19 mouse cellular contexts compared by ENCODE assay signal in genomic region chr1:41908001-41908807, GRCm38 (mm10).
DNase-seq lines count a peak whose midpoint lies in the region; ATAC-seq lines count a peak whose summit lies in the region.
"Had no signal": no experiment of that assay in that cellular context is flagged by ENCODE, and none has a peak within 500 bp of the region (broad histone marks: within the 10 kb centered on the region; RNA-seq: fewer than 3 reads in every experiment).

No protein-coding gene starts in this region.

- H3K4me3 ChIP-seq in megakaryocyte, embryonic 14.5 days (replicated peaks), result peak overlapping the region; percentile 4
- H3K4me3 ChIP-seq: embryonic facial prominence, embryonic 10.5 days; embryonic facial prominence, embryonic 12.5 days; forebrain, embryonic 10.5 days; forebrain, embryonic 12.5 days had no signal

- no peaks in the 10 kb centered on the region for H3K36me3 ChIP-seq in megakaryocyte, embryonic 14.5 days (replicated peaks; ENCODE audit: low read length)
- H3K36me3 ChIP-seq: embryonic facial prominence, embryonic 10.5 days; embryonic facial prominence, embryonic 12.5 days; forebrain, embryonic 10.5 days; forebrain, embryonic 12.5 days had no signal

- peak; percentile 93 for DNase-seq in fat pad, adult 2 months (ENCODE audit: extremely low read depth, low read depth, low spot score)
- DNase-seq in gonadal fat pad, adult 2 months (ENCODE audit: low read depth), result peak; percentile 83
- DNase-seq in adrenal gland, adult 2 months, result no peak
- DNase-seq: adrenal gland, adult 8-10 months; adrenal gland, postnatal 14 days; adrenal gland, postnatal 36 days; cerebellum, adult 11-12 months; cerebellum, adult 2 months; cerebellum, adult 9-10 months; cerebellum, postnatal 10 days; cerebellum, postnatal 25 days had no signal

- H3K9me3 ChIP-seq in megakaryocyte, embryonic 14.5 days, result peaks cover 10% of the 10 kb centered on the region; the same call in 1 of the 2 replicates
- H3K9me3 ChIP-seq: embryonic facial prominence, embryonic 10.5 days; embryonic facial prominence, embryonic 12.5 days; forebrain, embryonic 10.5 days; forebrain, embryonic 12.5 days had no signal

- H3K27me3 ChIP-seq in megakaryocyte, embryonic 14.5 days (replicated peaks), result no peaks in the 10 kb centered on the region
- H3K27me3 ChIP-seq: embryonic facial prominence, embryonic 12.5 days; forebrain, embryonic 12.5 days had no signal

- no peak for ATAC-seq in megakaryocyte, adult 5-6 weeks (ENCODE audit: poor library complexity, severe bottlenecking)
- ATAC-seq: forebrain, embryonic 14.5 days; forebrain, embryonic 16.5 days had no signal

- no peaks in the 10 kb centered on the region for H3K4me1 ChIP-seq in megakaryocyte, embryonic 14.5 days
- H3K4me1 ChIP-seq: embryonic facial prominence, embryonic 12.5 days; forebrain, embryonic 12.5 days had no signal
